Mouse (Mus musculus) megakaryocyte, embryonic 14.5 days (primary cell): ENCODE results near the gene 4930519P11Rik. TPM values are rescaled to one million over a fixed set of nuclear protein-coding genes. Genes with fewer than 3 reads are reported as not detected.

Experiments
- H3K27me3 ChIP-seq: replicated peaks from 2 replicates; pipeline ENCODE3; 2012; ENCODE audit warnings: inconsistent platforms
- H3K36me3 ChIP-seq: replicated peaks from 2 replicates; pipeline ENCODE3; 2012; ENCODE audit warnings: low read length, inconsistent platforms, mixed read lengths
- H3K4me1 ChIP-seq: 2 replicates; pipeline ENCODE4 v1.6.1; 2012; ENCODE audit warnings: inconsistent platforms
- H3K4me3 ChIP-seq: replicated peaks from 2 replicates; pipeline ENCODE3; 2012; ENCODE audit warnings: moderate library complexity, mild to moderate bottlenecking, inconsistent platforms
- H3K9me3 ChIP-seq: 2 replicates; pipeline ENCODE4 v1.6.1; 2012; ENCODE audit warnings: inconsistent platforms
- FLI1 ChIP-seq: IDR thresholded peaks from 2 replicates; pipeline ENCODE4 v1.6.1; 2012; ENCODE audit warnings: low read length, inconsistent platforms, mixed read lengths
- GATA1 ChIP-seq: IDR thresholded peaks from 3 replicates; pipeline ENCODE4 v1.6.1; 2012; ENCODE audit warnings: mixed read lengths, low read length, inconsistent platforms, borderline replicate concordance
- polyA plus RNA-seq: library from polyadenylated mRNA; stranded (reverse); fragments of >175 nt; gene quantifications from 2 replicates; pipeline ENCODE4 v1.2.3, GENCODE M21; 2012; ENCODE audit warnings: low replicate concordance; ENCODE audit not compliant: insufficient read depth

The 4930519P11Rik gene
- polyA plus RNA-seq, 1 experiment: 1.6 TPM

- Histone ChIP-seq H3K4me3 (no peak overlapping the region), H3K27me3 (no peaks in the 10 kb centered on the region), H3K4me1 (no peaks in the 10 kb centered on the region; the same call in 1 of the 2 replicates), H3K36me3 (peaks cover 89% of the 10 kb centered on the region), H3K9me3 (no peaks in the 10 kb centered on the region)
- TF ChIP-seq GATA1 (no peak), FLI1 (no peak)
These were observed 19.1 kb upstream of the 4930519P11Rik start for GRCm38 (mm10) chr2:154632203-154632780.

- Histone ChIP-seq H3K4me1 (no peaks in the 10 kb centered on the region; the same call in 1 of the 2 replicates), H3K27me3 (no peaks in the 10 kb centered on the region), H3K4me3 (no peak overlapping the region), H3K36me3 (peaks cover 91% of the 10 kb centered on the region), H3K9me3 (no peaks in the 10 kb centered on the region)
- no peak for TF ChIP-seq GATA1
- no peak for TF ChIP-seq FLI1
These were observed 17.3 kb upstream of the 4930519P11Rik start for GRCm38 (mm10) chr2:154630531-154630930.

GRCm38 (mm10) chr2:154624137-154624536, 10.9 kb upstream of the 4930519P11Rik start:
- no peak overlapping the region for H3K4me3 ChIP-seq
- H3K9me3 ChIP-seq: peaks cover 12% of the 10 kb centered on the region; the same call in 1 of the 2 replicates
- peaks cover 87% of the 10 kb centered on the region for H3K36me3 ChIP-seq
- H3K4me1 ChIP-seq: peaks cover 20% of the 10 kb centered on the region
- H3K27me3 ChIP-seq: no peaks in the 10 kb centered on the region
- no peak for TF ChIP-seq FLI1
- no peak for TF ChIP-seq GATA1

- Histone ChIP-seq H3K9me3 (peaks cover 12% of the 10 kb centered on the region; the same call in 1 of the 2 replicates), H3K27me3 (no peaks in the 10 kb centered on the region), H3K4me1 (peaks cover 27% of the 10 kb centered on the region), H3K36me3 (peaks cover 76% of the 10 kb centered on the region), H3K4me3 (peak overlapping the region; percentile 15)
- no peak for TF ChIP-seq FLI1
- no peak for TF ChIP-seq GATA1
These were observed 8.4 kb upstream of the 4930519P11Rik start for GRCm38 (mm10) chr2:154621684-154622083.

- no peaks in the 10 kb centered on the region for H3K27me3 ChIP-seq
- H3K4me1 ChIP-seq: peaks cover 69% of the 10 kb centered on the region
- no peaks in the 10 kb centered on the region for H3K9me3 ChIP-seq
These were observed 3.8 kb upstream of the 4930519P11Rik start for GRCm38 (mm10) chr2:154617061-154617460.

GRCm38 (mm10) chr2:154615674-154616073, 2.4 kb upstream of the 4930519P11Rik start:
- Histone ChIP-seq H3K4me3 (peak overlapping the region; percentile 88), H3K36me3 (peaks cover 24% of the 10 kb centered on the region), H3K27me3 (no peaks in the 10 kb centered on the region), H3K4me1 (peaks cover 71% of the 10 kb centered on the region), H3K9me3 (no peaks in the 10 kb centered on the region)
- TF ChIP-seq GATA1: no peak
- no peak for TF ChIP-seq FLI1

More at GRCm38 (mm10) chr2:154617061-154617460, 3.8 kb upstream of the 4930519P11Rik start:
- TF ChIP-seq GATA1 (no peak), FLI1 (no peak)
- Histone ChIP-seq H3K4me3 (peak overlapping the region; percentile 38), H3K36me3 (peaks cover 31% of the 10 kb centered on the region)

GRCm38 (mm10) chr2:154614841-154615576, 1.8 kb upstream of the 4930519P11Rik start:
- Histone ChIP-seq H3K36me3 (peaks cover 17% of the 10 kb centered on the region), H3K4me3 (peak overlapping the region; percentile 88), H3K27me3 (no peaks in the 10 kb centered on the region), H3K9me3 (no peaks in the 10 kb centered on the region), H3K4me1 (peaks cover 74% of the 10 kb centered on the region)
- TF ChIP-seq FLI1: no peak
- TF ChIP-seq GATA1: no peak

- no peaks in the 10 kb centered on the region for H3K27me3 ChIP-seq
- H3K4me1 ChIP-seq: peaks cover 55% of the 10 kb centered on the region
- H3K9me3 ChIP-seq: no peaks in the 10 kb centered on the region
- H3K4me3 ChIP-seq: no peak overlapping the region
- TF ChIP-seq GATA1: no peak
- no peak for TF ChIP-seq FLI1
- H3K36me3 ChIP-seq: no peaks in the 10 kb centered on the region
These were observed 4.0 kb downstream of the 4930519P11Rik start for GRCm38 (mm10) chr2:154609050-154609767.

GRCm38 (mm10) chr2:154606965-154607364, 6.3 kb downstream of the 4930519P11Rik start:
- Histone ChIP-seq H3K9me3 (no peaks in the 10 kb centered on the region), H3K4me3 (no peak overlapping the region), H3K27me3 (no peaks in the 10 kb centered on the region), H3K36me3 (no peaks in the 10 kb centered on the region), H3K4me1 (peaks cover 51% of the 10 kb centered on the region)
- no peak for TF ChIP-seq GATA1

- peaks cover 49% of the 10 kb centered on the region for H3K4me1 ChIP-seq
- H3K36me3 ChIP-seq: peaks cover 20% of the 10 kb centered on the region
- no peaks in the 10 kb centered on the region for H3K9me3 ChIP-seq
- peak overlapping the region; percentile 96 for H3K4me3 ChIP-seq
- TF ChIP-seq GATA1 (no peak), FLI1 (no peak)
- no peaks in the 10 kb centered on the region for H3K27me3 ChIP-seq
These were observed 9.1 kb downstream of the 4930519P11Rik start for GRCm38 (mm10) chr2:154604156-154604555.
